Mouse (Mus musculus): ENCODE results near the gene Nhlrc1.

- no peak for TF ChIP-seq CTCF (IDR thresholded peaks at IDR 0.05; ENCODE audit: borderline replicate concordance, insufficient read depth, low read depth, low read length)
- TF ChIP-seq POLR2A (IDR thresholded peaks at IDR 0.05; ENCODE audit: borderline replicate concordance, insufficient read depth, low read length) = no peak
These were observed 26.7 kb downstream of the Nhlrc1 start for GRCm38 (mm10) chr13:46987941-46988340.

Measured in cerebellum, adult 2 months (tissue).